In genomic region chr6:95518406-95518805, GRCm38 (mm10) we compare ENCODE assay signal across 15 mouse cellular contexts.
DNase-seq lines count a peak whose midpoint lies in the region; ATAC-seq and TF ChIP-seq lines count a peak whose summit lies in the region.
"Had no signal": no experiment of that assay in that cellular context is flagged by ENCODE, and none has a peak within 500 bp of the region (broad histone marks: within the 10 kb centered on the region; RNA-seq: fewer than 3 reads in every experiment).

No protein-coding gene starts in this region.

- TF ChIP-seq POLR2A in heart, adult 2 months (IDR thresholded peaks at IDR 0.05; ENCODE audit: insufficient read depth, low read depth, low read length) = no peak
- no peak for TF ChIP-seq POLR2A in MEL (IDR thresholded peaks at IDR 0.05; ENCODE audit: control insufficient read depth in 1 of 2, insufficient read depth in 1 of 2, low read depth in 1 of 2, low read length in 2 of 2, poor library complexity in 1 of 2)

- intact Hi-C loops in heart, adult 2 months (cut with DNase I) = no loop called here

- H3K79me2 ChIP-seq in heart, adult 2 months (replicated peaks; ENCODE audit: control insufficient read depth, insufficient read depth, low read length) = no peaks in the 10 kb centered on the region
- H3K79me2 ChIP-seq in MEL (ENCODE audit: control insufficient read depth, insufficient read depth, low read length, poor library complexity) = no peaks in the 10 kb centered on the region

- peak; percentile 12 for TF ChIP-seq RAD21 in MEL (IDR thresholded peaks at IDR 0.05; ENCODE audit: low read depth, low read length)

- H3K27me3 ChIP-seq in heart, adult 2 months (ENCODE audit: control insufficient read depth, insufficient read depth, low read length) = no peaks in the 10 kb centered on the region
- no peaks in the 10 kb centered on the region for H3K27me3 ChIP-seq in lung, embryonic 14.5 days (ENCODE audit: insufficient read depth, low read length)
- no peaks in the 10 kb centered on the region for H3K27me3 ChIP-seq in MEL (ENCODE audit: control insufficient read depth in 1 of 2, insufficient read depth in 2 of 2, low read length in 2 of 2)
- H3K27me3 ChIP-seq: heart, embryonic 15.5 days; liver, embryonic 15.5 days had no signal

- H3K9ac ChIP-seq in heart, adult 2 months (ENCODE audit: low read depth, low read length) = no peak overlapping the region
- no peak overlapping the region for H3K9ac ChIP-seq in lung, embryonic 14.5 days
- no peak overlapping the region for H3K9ac ChIP-seq in MEL (ENCODE audit: control insufficient read depth, low read depth, low read length, poor library complexity, severe bottlenecking)
- H3K9ac ChIP-seq: heart, embryonic 15.5 days; liver, embryonic 15.5 days had no signal

- H3K4me1 ChIP-seq in heart, adult 2 months (ENCODE audit: control insufficient read depth, insufficient read depth, low read length) = peaks cover 1% of the 10 kb centered on the region
- H3K4me1 ChIP-seq in lung, embryonic 14.5 days (ENCODE audit: insufficient read depth) = no peaks in the 10 kb centered on the region
- H3K4me1 ChIP-seq in MEL (ENCODE audit: control insufficient read depth in 1 of 2, insufficient read depth in 2 of 2, low read length in 2 of 2) = no peaks in the 10 kb centered on the region
- H3K4me1 ChIP-seq: heart, embryonic 15.5 days; liver, embryonic 15.5 days had no signal

- no peak for TF ChIP-seq EP300 in heart, adult 2 months (IDR thresholded peaks at IDR 0.05; ENCODE audit: insufficient read depth, low read depth, low read length)
- TF ChIP-seq EP300 in MEL (IDR thresholded peaks at IDR 0.05; ENCODE audit: low read depth in 1 of 2, low read length in 2 of 2) = no peak

- no peaks in the 10 kb centered on the region for H3K9me3 ChIP-seq in lung, embryonic 14.5 days (ENCODE audit: low read depth, low read length)
- no peaks in the 10 kb centered on the region for H3K9me3 ChIP-seq in MEL (replicated peaks; ENCODE audit: insufficient read depth, low read length)
- H3K9me3 ChIP-seq: heart, embryonic 15.5 days; liver, embryonic 15.5 days had no signal

- 68% methylated on average over 2 of the region's 2 CpGs for WGBS in heart, adult 2 months
- 68% methylated on average over 2 of the region's 2 CpGs for WGBS in lung, embryonic 14.5 days

- ATAC-seq in lung, embryonic 14.5 days (ENCODE audit: insufficient read depth) = no peak

- peak; percentile 59 for TF ChIP-seq CTCF in heart, adult 2 months (IDR thresholded peaks at IDR 0.05)
- peak; percentile 49 for TF ChIP-seq CTCF in lung, embryonic 14.5 days (IDR thresholded peaks at IDR 0.05; ENCODE audit: low read depth)
- TF ChIP-seq CTCF in MEL (IDR thresholded peaks at IDR 0.05 in 2 of 3, conservative IDR thresholded peaks at IDR 0.05 in 1 of 3; ENCODE audit: control insufficient read depth in 1 of 3, insufficient read depth in 1 of 3, low read depth in 2 of 3, low read length in 3 of 3, poor library complexity in 1 of 3, severe bottlenecking in 1 of 3) = peak in 1 of 3 experiments; percentile 7; a peak in 1 of 6 replicates

- H3K4me2 ChIP-seq in lung, embryonic 14.5 days = no peak overlapping the region
- H3K4me2 ChIP-seq: heart, embryonic 15.5 days; liver, embryonic 15.5 days had no signal

- H3K4me3 ChIP-seq in heart, adult 2 months = no peak overlapping the region
- no peak overlapping the region for H3K4me3 ChIP-seq in lung, embryonic 14.5 days (ENCODE audit: low read depth, low read length)
- H3K4me3 ChIP-seq in MEL (ENCODE audit: control insufficient read depth in 1 of 2, insufficient read depth in 1 of 2, low read depth in 2 of 2, low read length in 2 of 2) = no peak overlapping the region
- H3K4me3 ChIP-seq: heart, embryonic 15.5 days; liver, embryonic 15.5 days; myocyte had no signal

- no peaks in the 10 kb centered on the region for H3K36me3 ChIP-seq in heart, adult 2 months (ENCODE audit: control insufficient read depth, insufficient read depth, low read length)
- no peaks in the 10 kb centered on the region for H3K36me3 ChIP-seq in lung, embryonic 14.5 days (ENCODE audit: insufficient read depth)
- H3K36me3 ChIP-seq in MEL (ENCODE audit: control insufficient read depth in 1 of 2, insufficient read depth in 2 of 2, low read length in 2 of 2) = peaks cover 0 to 1% of the 10 kb centered on the region in 2 experiments; a peak in 1 of 4 replicates
- H3K36me3 ChIP-seq: heart, embryonic 15.5 days; liver, embryonic 15.5 days had no signal

- no peak for DNase-seq in heart, adult 2 months
- no peak for DNase-seq in heart, adult 8-10 months (ENCODE audit: low spot score)
- peak; percentile 38 for DNase-seq in lung, embryonic 14.5 days
- no peak for DNase-seq in lung, postnatal 4 days
- DNase-seq in MEL (ENCODE audit: low read depth, low spot score) = no peak
- peak; percentile 13 for DNase-seq in induced T-regulatory cell, adult 2 months (ENCODE audit: low read depth)
- DNase-seq in thymus, postnatal 25 days = no peak
- DNase-seq: adrenal gland, postnatal 36 days; cerebellum, adult 11 months; gastrocnemius, postnatal 36 days; kidney, postnatal 10 days; layer of hippocampus, postnatal 36 days had no signal

- H3K27ac ChIP-seq in heart, adult 2 months = no peak overlapping the region
- no peak overlapping the region for H3K27ac ChIP-seq in lung, embryonic 14.5 days (ENCODE audit: low read depth)
- no peak overlapping the region for H3K27ac ChIP-seq in MEL (ENCODE audit: control insufficient read depth, low read depth, low read length)
- H3K27ac ChIP-seq: heart, embryonic 15.5 days; liver, embryonic 15.5 days had no signal

TF ChIP-seq in MEL, 35 proteins besides CTCF, POLR2A, EP300 and RAD21:
- TF ChIP-seq USF2 (IDR thresholded peaks at IDR 0.05; ENCODE audit: borderline replicate concordance in 1 of 2, insufficient read depth in 1 of 2, low read depth in 1 of 2, low read length in 2 of 2) (no peak), ZMIZ1 (IDR thresholded peaks at IDR 0.05; ENCODE audit: low read depth, low read length) (no peak), MAX (IDR thresholded peaks at IDR 0.05; ENCODE audit: low read length) (no peak), KAT2A (conservative IDR thresholded peaks at IDR 0.05; ENCODE audit: low read depth, low read length) (no peak), TBP (IDR thresholded peaks at IDR 0.05; ENCODE audit: low read depth, low read length) (no peak), MXI1 (IDR thresholded peaks at IDR 0.05; ENCODE audit: low read depth, low read length) (no peak), ZNF384 (IDR thresholded peaks at IDR 0.05; ENCODE audit: low read depth, low read length) (no peak), RCOR1 (IDR thresholded peaks at IDR 0.05; ENCODE audit: low read depth, low read length) (no peak), GATA1 (IDR thresholded peaks at IDR 0.05; ENCODE audit: low read depth, low read length) (no peak), JUND (IDR thresholded peaks at IDR 0.05; ENCODE audit: low read depth, low read length) (no peak), USF1 (IDR thresholded peaks at IDR 0.05; ENCODE audit: low read depth, low read length) (no peak)

Comparison
In these comparisons a context has a peak if more than half of its experiments do, and no peak if none do; other contexts are left out.
1. DNase-seq: peak in lung, embryonic 14.5 days (single experiment) and induced T-regulatory cell, adult 2 months (single experiment); none in heart, adult 2 months (0 of 2), heart, adult 8-10 months (single experiment), lung, postnatal 4 days (0 of 2), MEL (single experiment) and thymus, postnatal 25 days (single experiment).